Mouse (Mus musculus): ENCODE data around the gene Rab6a.

Rab6a gene

DNA sequence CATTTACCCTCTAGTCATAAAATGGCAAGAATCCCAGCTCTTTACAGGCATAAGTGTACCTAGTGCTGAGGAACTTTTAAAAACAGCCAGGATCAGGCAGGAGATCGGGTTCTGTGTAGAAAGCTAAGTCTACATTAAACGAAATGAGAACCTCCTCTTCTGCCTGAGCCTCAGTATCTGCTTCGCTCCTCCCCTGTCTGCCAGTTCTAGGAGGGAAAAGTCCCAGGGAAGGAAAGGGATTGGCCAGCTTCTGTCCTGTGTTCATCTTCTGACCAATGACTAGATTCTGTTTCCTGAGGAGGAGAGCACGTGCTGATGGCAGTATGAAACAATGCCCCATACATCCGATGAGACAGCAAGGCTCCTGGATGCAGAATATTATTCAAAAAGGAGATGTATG is 73.9 kb downstream of the Rab6a start:
- DNase-seq (ENCODE audit: low read depth, low spot score), result peak; percentile 33

- no peak for DNase-seq (ENCODE audit: low read depth, low spot score)
Observed at GRCm38 (mm10) chr7:100683241-100683640, 76.0 kb downstream of the Rab6a start.

DNA sequence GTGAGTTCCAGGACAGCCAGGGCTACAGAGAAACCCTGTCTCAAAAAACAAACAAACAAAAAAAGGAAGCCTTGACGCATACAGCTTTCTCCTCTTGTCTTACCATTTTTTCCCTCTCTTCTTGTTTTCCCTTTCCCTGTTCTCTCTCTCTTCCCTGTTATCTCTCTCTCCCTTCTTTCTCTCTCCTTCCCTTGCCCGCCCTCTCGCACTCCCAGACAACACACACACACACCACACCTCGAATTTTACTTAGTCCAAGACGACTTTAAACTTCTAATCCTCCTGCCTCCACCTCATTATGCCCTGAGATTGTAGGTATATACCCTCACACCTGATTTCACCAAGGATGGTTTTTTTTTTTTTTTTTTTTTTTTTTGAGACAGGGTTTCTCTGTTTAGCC is 76.9 kb downstream of the Rab6a start:
- no peak for DNase-seq (ENCODE audit: low read depth, low spot score)

DNA sequence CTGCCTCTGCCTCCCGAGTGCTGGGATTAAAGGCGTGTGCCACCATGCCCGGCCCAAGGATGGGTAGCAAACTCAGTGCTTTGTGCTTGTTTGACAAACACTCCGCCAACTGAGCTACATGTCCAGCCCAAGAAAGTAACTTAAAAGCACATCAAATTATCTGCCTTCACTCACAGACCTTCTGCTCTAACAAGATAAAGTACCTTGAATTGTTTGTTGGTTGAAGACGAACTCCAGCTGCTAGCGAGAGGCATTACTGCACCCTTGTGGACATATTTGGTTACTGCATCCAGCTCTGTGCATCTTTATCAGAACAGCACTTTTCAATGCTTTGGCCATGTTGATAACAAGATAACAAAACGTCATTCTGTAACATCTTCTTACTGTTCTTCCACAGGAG is 77.3 kb downstream of the Rab6a start:
- DNase-seq (ENCODE audit: low read depth, low spot score), result peak; percentile 76

GRCm38 (mm10) chr7:100685061-100686030 is 78.1 kb downstream of the Rab6a start:
- peak; percentile 79 for DNase-seq (ENCODE audit: low read depth, low spot score)

DNA sequence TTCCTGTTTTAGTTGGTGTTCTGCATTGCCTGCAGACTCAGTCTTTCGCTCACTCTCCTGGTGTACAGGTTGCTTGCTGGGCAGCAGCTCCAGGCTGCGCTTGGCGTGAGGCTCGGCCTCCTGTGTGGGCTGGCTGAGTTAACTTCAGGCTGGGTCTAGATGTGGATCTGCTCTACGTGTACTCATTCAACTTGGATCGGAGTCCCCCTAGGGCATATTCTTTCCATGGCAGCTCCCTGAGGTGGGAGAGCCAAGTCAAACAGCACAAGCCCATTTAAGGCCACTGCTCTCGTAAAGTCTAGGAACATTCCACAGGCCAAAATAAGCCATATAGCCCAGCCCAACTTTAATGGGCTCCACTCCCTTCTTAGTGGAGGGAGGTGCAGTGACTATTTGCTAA is 81.3 kb downstream of the Rab6a start:
- DNase-seq (ENCODE audit: low read depth, low spot score), result no peak

All from ES-CJ7 (cell line).